Mouse (Mus musculus): Measurements from ENCODE around the gene Dcbld2. TPM values are rescaled to one million over a fixed set of nuclear protein-coding genes. Genes with fewer than 3 reads are reported as not detected.

Gene Dcbld2
- polyA plus RNA-seq, 2 experiments: 0.84 to 2.6 TPM

- Histone ChIP-seq H3K36me3 (replicated peaks; ENCODE audit: control insufficient read depth, insufficient read depth, low read depth) (peaks cover 16% of the 10 kb centered on the region), H3K27ac (peak overlapping the region; percentile 55), H3K4me1 (replicated peaks; ENCODE audit: control insufficient read depth in 2 of 2, insufficient read depth in 2 of 2, low read length in 1 of 2) (peaks cover 35 to 47% of the 10 kb centered on the region in 2 experiments), H3K4me3 (ENCODE audit: insufficient read depth in 1 of 2, low read depth in 2 of 2, low read length in 2 of 2) (no peak overlapping the region), H3K9ac (replicated peaks) (0 out of 2 replicates have a peak overlapping the region, but pooled peaks have one; percentile 2), H3K9me3 (ENCODE audit: control insufficient read depth, low read length) (no peaks in the 10 kb centered on the region), H3K4me2 (ENCODE audit: low read depth) (no peak overlapping the region), H3K27me3 (ENCODE audit: control insufficient read depth, insufficient read depth, low read length) (no peaks in the 10 kb centered on the region)
- no peak for ATAC-seq (ENCODE audit: insufficient read depth)
- DNase-seq (ENCODE audit: low read depth in 3 of 3, low spot score in 3 of 3): no peak
- 60% methylated on average over 6 of the region's 6 CpGs for WGBS (ENCODE audit: insufficient replicate concordance)
- TF ChIP-seq EP300 (IDR thresholded peaks at IDR 0.05; ENCODE audit: low read depth): no peak
- no peak for TF ChIP-seq CTCF (IDR thresholded peaks at IDR 0.05; ENCODE audit: low read depth)
Measured at GRCm38 (mm10) chr16:58502566-58502965, 94.3 kb downstream of the Dcbld2 start.

GRCm38 (mm10) chr16:58504945-58505344 is 96.7 kb downstream of the Dcbld2 start:
- Histone ChIP-seq H3K4me2 (ENCODE audit: low read depth) (no peak overlapping the region), H3K4me1 (replicated peaks; ENCODE audit: control insufficient read depth in 2 of 2, insufficient read depth in 2 of 2, low read length in 1 of 2) (peaks cover 13 to 26% of the 10 kb centered on the region in 2 experiments)
- ATAC-seq (ENCODE audit: insufficient read depth): no peak

DNA sequence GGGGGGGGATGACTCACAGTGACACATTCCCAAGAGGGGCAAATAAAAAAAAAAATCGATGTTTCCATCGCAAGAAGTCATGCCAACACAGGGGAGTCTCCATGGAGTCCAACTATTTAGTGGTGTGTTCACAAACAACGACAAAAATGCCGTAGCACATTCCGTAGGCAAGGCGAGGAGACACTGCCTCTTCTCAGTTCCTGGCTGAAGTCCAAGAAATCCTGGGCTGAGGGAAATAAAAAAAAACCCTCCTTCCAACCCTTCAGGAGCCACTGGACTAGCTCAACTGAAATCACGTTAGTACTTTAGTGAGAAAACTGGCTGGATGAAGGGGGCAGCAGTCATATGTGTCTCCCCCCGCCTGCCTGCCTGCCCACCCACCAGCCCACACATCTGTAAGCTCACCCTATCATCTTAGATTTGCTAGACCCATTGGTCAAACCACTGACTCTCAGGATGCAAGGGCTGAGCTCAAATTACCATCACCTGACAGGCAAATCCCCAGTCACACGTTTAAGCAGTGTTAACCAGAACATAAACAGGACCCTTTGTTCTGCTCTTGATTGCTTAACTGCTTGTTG is 104.0 kb downstream of the Dcbld2 start:
- no peaks in the 10 kb centered on the region for H3K9me3 ChIP-seq (ENCODE audit: control insufficient read depth, low read length)
- no peak overlapping the region; the same call in 1 of the 2 replicates for H3K27ac ChIP-seq
- TF ChIP-seq CTCF (IDR thresholded peaks at IDR 0.05; ENCODE audit: low read depth) (no peak), EP300 (IDR thresholded peaks at IDR 0.05; ENCODE audit: low read depth) (no peak)
- peaks cover 5% of the 10 kb centered on the region for H3K36me3 ChIP-seq (replicated peaks; ENCODE audit: control insufficient read depth, insufficient read depth, low read depth)
- no peaks in the 10 kb centered on the region for H3K27me3 ChIP-seq (ENCODE audit: control insufficient read depth, insufficient read depth, low read length)
- ATAC-seq (ENCODE audit: insufficient read depth): no peak
- 66% methylated on average over 9 of the region's 9 CpGs for WGBS (ENCODE audit: insufficient replicate concordance)
- DNase-seq (ENCODE audit: low read depth in 3 of 3, low spot score in 3 of 3): no peak
- no peak overlapping the region for H3K9ac ChIP-seq (replicated peaks)
- no peak overlapping the region for H3K4me2 ChIP-seq (ENCODE audit: low read depth)
- H3K4me3 ChIP-seq (ENCODE audit: insufficient read depth in 1 of 2, low read depth in 2 of 2, low read length in 2 of 2): no peak overlapping the region
- peaks cover 21 to 31% of the 10 kb centered on the region in 2 experiments for H3K4me1 ChIP-seq (replicated peaks; ENCODE audit: control insufficient read depth in 2 of 2, insufficient read depth in 2 of 2, low read length in 1 of 2)

More at GRCm38 (mm10) chr16:58504945-58505344, 96.7 kb downstream of the Dcbld2 start:
- H3K4me3 ChIP-seq (ENCODE audit: insufficient read depth in 1 of 2, low read depth in 2 of 2, low read length in 2 of 2): no peak overlapping the region
- H3K27me3 ChIP-seq (ENCODE audit: control insufficient read depth, insufficient read depth, low read length): no peaks in the 10 kb centered on the region
- peaks cover 16% of the 10 kb centered on the region for H3K36me3 ChIP-seq (replicated peaks; ENCODE audit: control insufficient read depth, insufficient read depth, low read depth)
- no peak overlapping the region; the same call in 1 of the 2 replicates for H3K27ac ChIP-seq
- no peak for DNase-seq (ENCODE audit: low read depth in 3 of 3, low spot score in 3 of 3)
- H3K9me3 ChIP-seq (ENCODE audit: control insufficient read depth, low read length): no peaks in the 10 kb centered on the region
- no peak overlapping the region for H3K9ac ChIP-seq (replicated peaks)
- TF ChIP-seq EP300 (IDR thresholded peaks at IDR 0.05; ENCODE audit: low read depth) (no peak), CTCF (IDR thresholded peaks at IDR 0.05; ENCODE audit: low read depth) (no peak)

GRCm38 (mm10) chr16:58512887-58513286 is 104.6 kb downstream of the Dcbld2 start:
- peak overlapping the region; percentile 20 for H3K27ac ChIP-seq
- no peak for ATAC-seq (ENCODE audit: insufficient read depth)
- H3K4me3 ChIP-seq (ENCODE audit: insufficient read depth in 1 of 2, low read depth in 2 of 2, low read length in 2 of 2): no peak overlapping the region
- no peak overlapping the region for H3K4me2 ChIP-seq (ENCODE audit: low read depth)
- H3K27me3 ChIP-seq (ENCODE audit: control insufficient read depth, insufficient read depth, low read length): no peaks in the 10 kb centered on the region
- no peak for DNase-seq (ENCODE audit: low read depth in 3 of 3, low spot score in 3 of 3)
- TF ChIP-seq CTCF (IDR thresholded peaks at IDR 0.05; ENCODE audit: low read depth) (no peak), EP300 (IDR thresholded peaks at IDR 0.05; ENCODE audit: low read depth) (no peak)
- peaks cover 4% of the 10 kb centered on the region; the same call in 1 of the 2 replicates for H3K36me3 ChIP-seq (replicated peaks; ENCODE audit: control insufficient read depth, insufficient read depth, low read depth)
- WGBS (ENCODE audit: insufficient replicate concordance): 85% methylated on average over 3 of the region's 3 CpGs
- H3K9me3 ChIP-seq (ENCODE audit: control insufficient read depth, low read length): no peaks in the 10 kb centered on the region
- no peak overlapping the region for H3K9ac ChIP-seq (replicated peaks)
- peaks cover 22 to 32% of the 10 kb centered on the region in 2 experiments for H3K4me1 ChIP-seq (replicated peaks; ENCODE audit: control insufficient read depth in 2 of 2, insufficient read depth in 2 of 2, low read length in 1 of 2)

GRCm38 (mm10) chr16:58513755-58514154 is 105.5 kb downstream of the Dcbld2 start:
- no peak overlapping the region for H3K4me2 ChIP-seq (ENCODE audit: low read depth)
- peak overlapping the region; percentile 21; the same call in 1 of the 2 replicates for H3K9ac ChIP-seq (replicated peaks)
- H3K27ac ChIP-seq: peak overlapping the region; percentile 81
- WGBS (ENCODE audit: insufficient replicate concordance): 49% methylated on average over 6 of the region's 6 CpGs
- peaks cover 28 to 39% of the 10 kb centered on the region in 2 experiments for H3K4me1 ChIP-seq (replicated peaks; ENCODE audit: control insufficient read depth in 2 of 2, insufficient read depth in 2 of 2, low read length in 1 of 2)
- peaks cover 4% of the 10 kb centered on the region; the same call in 1 of the 2 replicates for H3K36me3 ChIP-seq (replicated peaks; ENCODE audit: control insufficient read depth, insufficient read depth, low read depth)
- H3K9me3 ChIP-seq (ENCODE audit: control insufficient read depth, low read length): no peaks in the 10 kb centered on the region
- H3K27me3 ChIP-seq (ENCODE audit: control insufficient read depth, insufficient read depth, low read length): no peaks in the 10 kb centered on the region
- H3K4me3 ChIP-seq (ENCODE audit: insufficient read depth in 1 of 2, low read depth in 2 of 2, low read length in 2 of 2): no peak overlapping the region
- no peak for ATAC-seq (ENCODE audit: insufficient read depth)
- TF ChIP-seq EP300 (IDR thresholded peaks at IDR 0.05; ENCODE audit: low read depth) (no peak), CTCF (IDR thresholded peaks at IDR 0.05; ENCODE audit: low read depth) (no peak)
- DNase-seq (ENCODE audit: low read depth in 3 of 3, low spot score in 3 of 3): no peak

All from liver, embryonic 14.5 days (tissue).